Mouse (Mus musculus) lung, embryonic 16.5 days (tissue): Measurements from ENCODE around the gene Zfp414. TPM values are rescaled to one million over a fixed set of nuclear protein-coding genes. Genes with fewer than 3 reads are reported as not detected.
A peak's percentile ranks its signal among the peaks of the same experiment; 100 is the strongest.
"Not testable (repeated sequence)": the region's sequence is repeated elsewhere in the genome, so short reads cannot be mapped to it uniquely, and the experiment has no call there.

Experiments used
- ATAC-seq: fragments of 200-750 bp; cut with Nextera tagmentation; 2 replicates; pipeline ENCODE4 v1.8.0; 2017; ENCODE audit warnings: low read depth, mild to moderate bottlenecking, moderate library complexity
- H3K27ac ChIP-seq: fragments of 300-500 bp; sonication (generic); 2 replicates; pipeline ENCODE4 v1.5.1; 2014; ENCODE audit warnings: mild to moderate bottlenecking, control low read depth, low read length
- H3K27me3 ChIP-seq: fragments of 300-500 bp; sonication (generic); 2 replicates; pipeline ENCODE4 v1.6.1; 2014; ENCODE audit warnings: low read depth, low read length, mixed read lengths; ENCODE audit not compliant: control insufficient read depth, insufficient read depth
- H3K36me3 ChIP-seq: fragments of 300-500 bp; sonication (generic); 2 replicates; pipeline ENCODE4 v1.6.1; 2014; ENCODE audit warnings: low read length; ENCODE audit not compliant: control insufficient read depth, insufficient read depth
- H3K4me1 ChIP-seq: fragments of 300-500 bp; sonication (generic); replicated peaks from 2 replicates; pipeline ENCODE4 v1.6.1; 2014; ENCODE audit warnings: low read length, mixed read lengths; ENCODE audit not compliant: control insufficient read depth, insufficient read depth
- H3K4me2 ChIP-seq: fragments of 300-500 bp; sonication (generic); 2 replicates; pipeline ENCODE4 v1.6.1; 2014; ENCODE audit warnings: low read depth, low read length, control low read depth
- H3K4me3 ChIP-seq: fragments of 300-500 bp; sonication (generic); 2 replicates; pipeline ENCODE4 v1.5.1; 2014; ENCODE audit warnings: mild to moderate bottlenecking, low read length, control low read depth
- H3K9ac ChIP-seq: fragments of 300-500 bp; sonication (generic); 2 replicates; pipeline ENCODE4 v1.6.1; 2014; ENCODE audit warnings: low read length, control low read depth
- H3K9me3 ChIP-seq: fragments of 300-500 bp; sonication (generic); 2 replicates; pipeline ENCODE4 v1.6.1; 2016; ENCODE audit warnings: low read length; ENCODE audit not compliant: control insufficient read depth
- WGBS: fragments of 180-500 bp; shearing (Covaris S2); extraction: QIAGEN DNeasy Blood & Tissue Kit; methylation state at CpG from one replicate; pipeline ENCODE4 v1.1.7; 2014; 5-methylcytosine and 5-hydroxymethylcytosine counted together
- polyA plus RNA-seq: library from polyadenylated mRNA; unstranded; fragments of >200 nt; fragmentation: Nextera tagmentation; extraction: Ambion mirVana; gene quantifications from 2 replicates; pipeline ENCODE4 v1.2.1, GENCODE M21; 2015

The Zfp414 gene
- polyA plus RNA-seq, 1 experiment from 2014 or later: 56.2 TPM

- Histone ChIP-seq H3K36me3 (no peaks in the 10 kb centered on the region), H3K4me1 (no peaks in the 10 kb centered on the region), H3K4me2 (no peak overlapping the region), H3K9me3 (no peaks in the 10 kb centered on the region), H3K4me3 (no peak overlapping the region), H3K27ac (no peak overlapping the region), H3K27me3 (no peaks in the 10 kb centered on the region), H3K9ac (no peak overlapping the region)
- ATAC-seq: no peak
- 81% methylated on average over 7 of the region's 7 CpGs for WGBS
Observed at GRCm38 (mm10) chr17:33610548-33610947, 18.3 kb upstream of the Zfp414 start.

GRCm38 (mm10) chr17:33613726-33614125 lies 15.2 kb upstream of the Zfp414 start:
- H3K4me3 ChIP-seq, H3K36me3 ChIP-seq, H3K4me1 ChIP-seq, H3K9me3 ChIP-seq, H3K4me2 ChIP-seq, H3K27ac ChIP-seq, ATAC-seq, H3K9ac ChIP-seq, H3K27me3 ChIP-seq: not testable (repeated sequence)
- WGBS: 71% methylated on average over 5 of the region's 5 CpGs

GRCm38 (mm10) chr17:33627281-33627680 lies 1.6 kb upstream of the Zfp414 start:
- no peak overlapping the region for H3K4me3 ChIP-seq
- H3K27ac ChIP-seq: no peak overlapping the region
- H3K9ac ChIP-seq: no peak overlapping the region
- H3K27me3 ChIP-seq: no peaks in the 10 kb centered on the region
- WGBS: 89% methylated on average over 3 of the region's 3 CpGs
- no peak overlapping the region for H3K4me2 ChIP-seq
- H3K9me3 ChIP-seq: no peaks in the 10 kb centered on the region
- ATAC-seq: no peak
- peaks cover 10% of the 10 kb centered on the region for H3K4me1 ChIP-seq
- H3K36me3 ChIP-seq: peaks cover 4% of the 10 kb centered on the region; the same call in 1 of the 2 replicates

- Histone ChIP-seq H3K9me3 (no peaks in the 10 kb centered on the region), H3K4me2 (peak overlapping the region; percentile 74), H3K27me3 (no peaks in the 10 kb centered on the region), H3K4me1 (peaks cover 10% of the 10 kb centered on the region), H3K36me3 (peaks cover 4% of the 10 kb centered on the region; the same call in 1 of the 2 replicates), H3K4me3 (peak overlapping the region; percentile 58), H3K9ac (peak overlapping the region; percentile 78), H3K27ac (peak overlapping the region; percentile 95)
- peak; percentile 13 for ATAC-seq
- WGBS: 54% methylated on average over 12 of the region's 12 CpGs
Observed at GRCm38 (mm10) chr17:33629487-33630125, 716 bp downstream of the Zfp414 start.

DNA sequence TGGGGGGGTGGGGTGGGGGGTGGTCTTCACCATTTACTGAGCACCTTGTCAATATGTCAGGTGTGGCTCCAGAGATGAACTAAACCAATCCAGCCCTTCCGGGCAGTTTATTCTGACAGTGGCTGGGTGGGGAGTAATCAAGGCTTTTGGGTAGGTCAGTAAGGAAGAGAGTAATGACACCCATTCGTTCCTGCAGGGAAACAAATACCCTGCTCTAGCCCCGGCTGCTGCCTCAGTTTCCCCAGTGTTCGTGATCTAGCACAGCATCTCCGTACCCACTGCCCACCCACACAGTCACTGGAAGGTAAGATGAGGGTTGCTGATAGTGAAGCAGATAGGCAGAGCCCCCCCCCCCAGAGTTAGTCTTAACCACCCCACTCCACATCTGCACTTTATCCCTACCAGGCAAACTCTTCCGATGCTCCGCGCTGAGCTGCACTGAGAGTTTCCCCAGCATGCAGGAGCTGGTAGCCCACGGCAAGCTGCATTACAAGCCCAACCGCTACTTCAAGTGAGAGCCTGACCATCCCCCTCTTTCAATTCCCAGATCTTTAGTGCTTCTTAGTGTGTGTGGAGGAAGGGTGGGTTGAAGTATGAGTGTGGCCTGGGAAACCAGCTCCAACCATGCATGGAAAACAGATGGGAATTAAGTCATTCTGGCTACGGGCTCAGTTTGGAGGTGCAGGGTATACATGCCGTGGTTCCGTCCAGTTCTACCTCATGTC lies 1.4 kb downstream of the Zfp414 start:
- 81% methylated on average over 13 of the region's 13 CpGs for WGBS
- H3K27ac ChIP-seq: no peak overlapping the region
- H3K4me1 ChIP-seq: peaks cover 10% of the 10 kb centered on the region
- ATAC-seq: no peak
- no peaks in the 10 kb centered on the region for H3K27me3 ChIP-seq
- H3K9ac ChIP-seq: no peak overlapping the region
- no peak overlapping the region for H3K4me3 ChIP-seq
- H3K36me3 ChIP-seq: peaks cover 4% of the 10 kb centered on the region; the same call in 1 of the 2 replicates
- no peaks in the 10 kb centered on the region for H3K9me3 ChIP-seq
- H3K4me2 ChIP-seq: peak overlapping the region; percentile 74

DNA sequence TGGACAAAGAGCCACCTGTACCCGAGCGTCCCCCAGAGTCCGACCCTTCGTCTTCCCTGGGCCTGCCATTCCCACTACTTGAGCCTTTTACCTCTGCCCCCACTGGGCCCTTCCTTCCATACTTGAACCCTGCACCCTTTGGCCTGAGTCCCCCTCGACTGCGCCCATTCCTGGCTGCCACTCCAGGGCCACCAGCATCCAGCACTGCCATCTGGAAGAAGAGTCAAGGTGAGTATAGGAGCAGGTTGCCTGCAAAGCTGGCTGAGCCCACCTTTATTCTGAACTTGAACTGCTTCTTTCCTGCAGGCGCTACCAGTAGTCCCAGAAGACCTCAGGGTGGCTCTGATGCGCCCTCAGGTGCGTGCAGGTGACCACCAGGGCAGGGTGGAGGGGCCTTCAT lies 2.3 kb downstream of the Zfp414 start:
- WGBS: 88% methylated on average over 9 of the region's 9 CpGs
- no peaks in the 10 kb centered on the region for H3K9me3 ChIP-seq
- H3K27me3 ChIP-seq: no peaks in the 10 kb centered on the region
- peaks cover 4% of the 10 kb centered on the region; the same call in 1 of the 2 replicates for H3K36me3 ChIP-seq
- no peak overlapping the region for H3K9ac ChIP-seq
- H3K4me2 ChIP-seq: no peak overlapping the region
- no peak overlapping the region for H3K27ac ChIP-seq
- ATAC-seq: no peak
- H3K4me3 ChIP-seq: no peak overlapping the region
- H3K4me1 ChIP-seq: peaks cover 10% of the 10 kb centered on the region

DNA sequence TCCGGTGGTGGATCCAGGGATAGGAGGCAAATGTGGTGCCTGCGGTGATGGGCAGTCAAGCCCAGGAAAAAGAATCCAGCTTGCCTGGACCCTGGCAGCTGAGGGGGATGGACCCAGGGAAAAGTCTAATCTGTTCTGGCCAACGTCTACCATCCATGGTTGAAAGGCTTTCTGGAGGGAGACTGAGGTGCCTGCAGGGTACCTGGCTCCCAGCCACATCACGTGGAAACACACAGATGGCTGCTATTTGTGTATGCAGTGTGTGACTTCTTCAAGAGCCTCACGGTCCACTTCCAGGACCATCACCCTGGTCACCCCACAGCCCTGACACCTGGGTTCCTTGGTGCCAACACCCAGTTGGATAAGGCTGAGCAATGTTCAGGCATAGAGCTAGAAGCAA lies 2.9 kb downstream of the Zfp414 start:
- peaks cover 4% of the 10 kb centered on the region; the same call in 1 of the 2 replicates for H3K36me3 ChIP-seq

DNA sequence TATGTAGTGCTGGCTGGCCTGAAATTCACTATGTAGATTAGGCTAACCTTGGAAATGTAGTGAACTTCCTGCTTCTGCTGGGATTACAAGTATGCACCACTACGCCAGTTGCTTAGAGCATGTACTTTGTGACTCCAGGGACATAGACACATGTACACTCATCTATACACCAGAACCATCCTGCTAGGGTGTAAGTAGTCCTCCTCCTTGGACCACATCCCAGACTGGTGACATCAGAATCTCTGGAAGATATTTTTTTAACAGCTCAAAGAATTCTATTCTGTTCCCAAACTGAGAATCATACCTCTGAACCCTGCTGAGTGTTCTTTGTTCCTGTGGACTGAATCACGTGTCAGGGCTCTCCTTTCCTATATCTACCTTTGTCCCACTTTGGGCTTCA lies 8.1 kb downstream of the Zfp414 start:
- 72% methylated on average over 2 of the region's 2 CpGs for WGBS
- Histone ChIP-seq H3K27ac (no peak overlapping the region), H3K4me1 (no peaks in the 10 kb centered on the region), H3K4me3 (no peak overlapping the region), H3K27me3 (no peaks in the 10 kb centered on the region), H3K4me2 (no peak overlapping the region), H3K9ac (no peak overlapping the region), H3K36me3 (no peaks in the 10 kb centered on the region), H3K9me3 (no peaks in the 10 kb centered on the region)
- no peak for ATAC-seq

More for the DNA sequence above, 2.9 kb downstream of the Zfp414 start:
- Histone ChIP-seq H3K9me3 (no peaks in the 10 kb centered on the region), H3K27ac (no peak overlapping the region), H3K9ac (no peak overlapping the region), H3K4me3 (no peak overlapping the region), H3K27me3 (no peaks in the 10 kb centered on the region), H3K4me2 (no peak overlapping the region), H3K4me1 (peaks cover 10% of the 10 kb centered on the region)
- 84% methylated on average over 5 of the region's 5 CpGs for WGBS
- ATAC-seq: no peak

- Histone ChIP-seq H3K27me3 (no peaks in the 10 kb centered on the region), H3K9me3 (no peaks in the 10 kb centered on the region), H3K9ac (no peak within 1 kb of the TSS), H3K36me3 (no peaks in the 10 kb centered on the region), H3K4me3 (no peak within 1 kb of the TSS), H3K4me2 (no peak within 1 kb of the TSS), H3K27ac (no peak within 1 kb of the TSS), H3K4me1 (no peaks in the 10 kb centered on the region)
- no peak for ATAC-seq
- WGBS: 84% methylated on average over 4 of the region's 4 CpGs
Observed at GRCm38 (mm10) chr17:33637516-33638276, 8.8 kb downstream of the Zfp414 start, which contains the start of gene Pram1. Gene Pram1, plus strand, starts transcription at chr17:33638056.
